Mouse (Mus musculus) forebrain, embryonic 14.5 days (tissue): Measurements from ENCODE around the gene Rev1. TPM values are rescaled to one million over a fixed set of nuclear protein-coding genes. Genes with fewer than 3 reads are reported as not detected.
"Not testable (repeated sequence)": the region's sequence is repeated elsewhere in the genome, so short reads cannot be mapped to it uniquely, and the experiment has no call there.

Experiments used
- ATAC-seq: fragments of 200-750 bp; cut with Nextera tagmentation; 2 replicates; pipeline ENCODE4 v1.8.0; 2017; ENCODE audit warnings: mild to moderate bottlenecking, moderate library complexity
- DNase-seq: peaks from one replicate; pipeline ENCODE4 v3.0.0-alpha.2; 2015; ENCODE audit warnings: low spot score
- H3K27ac ChIP-seq: fragments of 300-500 bp; sonication (generic); 2 replicates; pipeline ENCODE4 v1.5.1; 2014; ENCODE audit warnings: low read depth, mild to moderate bottlenecking, control low read depth, low read length, moderate library complexity
- H3K27me3 ChIP-seq: fragments of 300-500 bp; sonication (generic); replicated peaks from 2 replicates; pipeline ENCODE4 v1.6.1; 2014; ENCODE audit warnings: low read length, control low read depth, mixed read lengths; ENCODE audit not compliant: control insufficient read depth, insufficient read depth
- H3K36me3 ChIP-seq: fragments of 300-500 bp; sonication (generic); 2 replicates; pipeline ENCODE4 v1.6.1; 2014; ENCODE audit warnings: low read length, control low read depth; ENCODE audit not compliant: control insufficient read depth, insufficient read depth
- H3K4me1 ChIP-seq: fragments of 300-500 bp; sonication (generic); 2 replicates; pipeline ENCODE4 v1.6.1; 2014; ENCODE audit warnings: antibody characterized with exemption, low read length, control low read depth; ENCODE audit not compliant: control insufficient read depth, insufficient read depth
- H3K4me2 ChIP-seq: fragments of 300-500 bp; sonication (generic); 2 replicates; pipeline ENCODE4 v1.6.1; 2014; ENCODE audit warnings: mild to moderate bottlenecking, control low read depth, low read length
- H3K4me3 ChIP-seq: fragments of 300-500 bp; sonication (generic); 2 replicates; pipeline ENCODE4 v1.5.1; 2014; ENCODE audit warnings: low read depth, low read length, control low read depth
- H3K9ac ChIP-seq: fragments of 300-500 bp; sonication (generic); 2 replicates; pipeline ENCODE4 v1.6.1; 2014; ENCODE audit warnings: mild to moderate bottlenecking, low read length, control low read depth, moderate library complexity
- H3K9me3 ChIP-seq: fragments of 300-500 bp; sonication (generic); replicated peaks from 2 replicates; pipeline ENCODE4 v1.6.1; 2016; ENCODE audit warnings: low read length, control low read depth, mixed read lengths; ENCODE audit not compliant: control insufficient read depth
- WGBS: fragments of 180-500 bp; shearing (Covaris S2); extraction: QIAGEN DNeasy Blood & Tissue Kit; methylation state at CpG from one replicate; pipeline ENCODE4 v1.1.7; 2014; 5-methylcytosine and 5-hydroxymethylcytosine counted together
- polyA plus RNA-seq: library from polyadenylated mRNA; unstranded; fragments of >200 nt; fragmentation: Nextera tagmentation; extraction: Ambion mirVana; gene quantifications from 2 replicates; pipeline ENCODE4 v1.2.1, GENCODE M21; 2014

Gene Rev1
- polyA plus RNA-seq, 1 experiment from 2014 or later, result 23.4 TPM

DNA sequence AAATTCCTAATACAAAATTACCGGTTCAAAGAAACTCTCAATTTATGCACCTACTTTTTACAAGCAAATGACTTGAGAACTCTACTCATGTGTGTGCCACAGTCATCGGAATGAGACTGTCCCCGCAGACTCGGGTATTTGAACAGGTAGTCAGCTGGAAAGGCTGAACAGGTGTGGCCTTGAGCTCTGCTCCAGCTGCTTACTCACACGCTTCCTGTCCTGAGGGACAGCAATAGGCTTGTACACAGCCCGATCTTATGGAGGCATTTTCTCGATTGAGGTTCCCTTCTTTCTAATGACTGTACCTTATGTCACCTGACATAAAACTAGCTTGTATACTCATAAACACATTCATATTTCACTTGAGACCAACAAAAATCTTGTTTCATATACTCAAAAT is 19.8 kb downstream of the Rev1 start:
- no peak overlapping the region for H3K4me2 ChIP-seq
- H3K4me3 ChIP-seq, result no peak overlapping the region
- H3K4me1 ChIP-seq, result no peaks in the 10 kb centered on the region
- H3K27ac ChIP-seq, result no peak overlapping the region
- 0 out of 2 replicates have a peak, but pooled peaks cover 6% of the 10 kb centered on the region for H3K36me3 ChIP-seq
- H3K9me3 ChIP-seq, result no peaks in the 10 kb centered on the region
- no peaks in the 10 kb centered on the region for H3K27me3 ChIP-seq
- no peak overlapping the region for H3K9ac ChIP-seq
- ATAC-seq (no peak), DNase-seq (no peak)
- 94% methylated on average over 7 of the region's 7 CpGs for WGBS

DNA sequence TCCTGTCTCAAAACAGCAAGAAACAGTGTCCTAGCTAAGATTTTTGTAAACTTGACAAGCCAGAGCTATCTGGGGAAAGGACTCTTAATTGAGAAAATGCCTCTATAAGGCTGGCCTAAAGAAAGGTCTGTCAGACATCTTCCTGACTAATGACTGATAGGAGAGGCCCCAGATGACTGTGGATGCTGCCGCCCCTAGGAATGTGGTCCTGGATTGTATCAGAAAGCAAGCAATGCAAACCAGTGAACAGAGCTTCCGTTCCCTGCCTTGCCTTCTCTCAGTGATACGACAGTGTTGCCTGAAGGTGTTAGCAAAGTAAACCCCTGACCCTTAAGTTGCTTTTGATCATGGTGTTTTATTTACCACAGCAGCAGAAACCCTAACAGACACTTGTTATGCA is 25.8 kb downstream of the Rev1 start:
- H3K4me2 ChIP-seq, result no peak overlapping the region
- DNase-seq (no peak), ATAC-seq (no peak)
- no peak overlapping the region for H3K9ac ChIP-seq
- no peaks in the 10 kb centered on the region for H3K9me3 ChIP-seq
- H3K4me3 ChIP-seq, result no peak overlapping the region
- H3K36me3 ChIP-seq, result 0 out of 2 replicates have a peak, but pooled peaks cover 14% of the 10 kb centered on the region
- H3K27ac ChIP-seq, result no peak overlapping the region
- 92% methylated on average over 3 of the region's 3 CpGs for WGBS
- H3K4me1 ChIP-seq, result no peaks in the 10 kb centered on the region
- H3K27me3 ChIP-seq, result no peaks in the 10 kb centered on the region

DNA sequence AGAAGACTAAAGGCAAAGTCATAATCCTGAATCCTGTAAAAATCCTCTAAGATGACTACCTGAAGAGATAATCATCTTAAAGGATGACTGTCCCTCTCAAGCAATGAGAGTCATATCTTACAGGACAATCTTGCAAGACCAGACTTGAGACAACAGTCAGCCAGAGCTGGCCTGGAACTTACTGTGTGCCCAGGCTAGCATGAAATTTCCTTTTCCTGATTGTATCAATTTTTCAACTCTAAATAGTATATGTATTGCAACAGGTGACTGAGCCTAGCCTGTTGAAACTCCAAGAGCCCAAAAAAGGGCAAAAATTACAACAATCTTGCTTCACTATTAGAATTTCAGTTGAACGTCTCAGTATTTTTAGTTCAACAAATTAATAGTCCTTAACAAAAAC is 26.4 kb downstream of the Rev1 start:
- DNase-seq (no peak), ATAC-seq (no peak)
- WGBS, result 89% methylated on average over 1 of the region's 1 CpGs
- no peak overlapping the region for H3K9ac ChIP-seq
- no peak overlapping the region for H3K4me2 ChIP-seq
- no peaks in the 10 kb centered on the region for H3K4me1 ChIP-seq
- no peaks in the 10 kb centered on the region for H3K27me3 ChIP-seq
- no peak overlapping the region for H3K27ac ChIP-seq
- H3K36me3 ChIP-seq, result peaks cover 18% of the 10 kb centered on the region; the same call in 1 of the 2 replicates
- no peak overlapping the region for H3K4me3 ChIP-seq
- H3K9me3 ChIP-seq, result no peaks in the 10 kb centered on the region

DNA sequence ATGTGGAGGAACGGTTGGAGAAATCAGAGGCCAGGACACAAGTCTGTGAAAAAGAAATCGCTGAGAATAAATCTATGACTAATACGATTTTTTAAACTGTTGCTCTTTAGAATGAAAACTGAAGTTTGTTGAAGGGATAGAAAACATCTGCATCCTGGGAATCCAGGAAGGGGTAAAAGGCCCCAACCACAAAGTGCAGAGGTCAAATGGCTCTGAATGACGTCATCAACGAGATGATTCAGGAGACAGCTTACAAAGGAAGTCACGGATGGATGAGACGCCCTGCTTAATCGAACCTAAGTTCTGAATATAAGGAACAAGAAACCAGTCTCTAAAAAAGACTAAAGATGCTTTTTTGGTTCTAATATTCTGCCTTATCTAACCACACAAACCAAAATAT is 48.3 kb downstream of the Rev1 start:
- Histone ChIP-seq H3K4me1 (no peaks in the 10 kb centered on the region), H3K4me2 (no peak overlapping the region), H3K4me3 (no peak overlapping the region), H3K9me3 (no peaks in the 10 kb centered on the region), H3K9ac (no peak overlapping the region), H3K27ac (no peak overlapping the region), H3K36me3 (peaks cover 40% of the 10 kb centered on the region), H3K27me3 (no peaks in the 10 kb centered on the region)
- DNase-seq, result no peak
- ATAC-seq, result no peak
- WGBS, result 85% methylated on average over 8 of the region's 8 CpGs

DNA sequence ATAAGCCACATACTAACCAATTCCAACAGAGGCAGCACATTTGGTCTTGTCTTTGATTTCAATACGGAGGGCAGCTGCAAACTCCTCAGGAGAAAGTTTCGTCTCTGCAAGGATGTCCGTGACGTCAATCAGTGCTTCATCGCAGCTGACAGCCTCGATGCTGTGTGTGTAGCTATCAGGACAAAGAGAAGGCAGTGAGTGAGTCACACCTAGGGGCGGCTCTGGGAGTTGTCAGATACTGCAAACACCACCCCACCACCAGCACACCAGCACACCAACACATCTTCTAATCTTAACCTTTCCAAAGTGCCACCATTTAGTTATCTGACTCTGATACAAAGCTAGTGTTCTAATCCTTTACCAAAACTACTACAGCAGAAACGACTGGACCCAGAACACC is 58.3 kb downstream of the Rev1 start:
- Histone ChIP-seq H3K9me3 (no peaks in the 10 kb centered on the region), H3K4me2 (no peak overlapping the region), H3K9ac (no peak overlapping the region), H3K27me3 (no peaks in the 10 kb centered on the region), H3K4me1 (no peaks in the 10 kb centered on the region), H3K27ac (no peak overlapping the region), H3K36me3 (peaks cover 70% of the 10 kb centered on the region), H3K4me3 (no peak overlapping the region)
- DNase-seq (no peak), ATAC-seq (no peak)
- 84% methylated on average over 8 of the region's 8 CpGs for WGBS

DNA sequence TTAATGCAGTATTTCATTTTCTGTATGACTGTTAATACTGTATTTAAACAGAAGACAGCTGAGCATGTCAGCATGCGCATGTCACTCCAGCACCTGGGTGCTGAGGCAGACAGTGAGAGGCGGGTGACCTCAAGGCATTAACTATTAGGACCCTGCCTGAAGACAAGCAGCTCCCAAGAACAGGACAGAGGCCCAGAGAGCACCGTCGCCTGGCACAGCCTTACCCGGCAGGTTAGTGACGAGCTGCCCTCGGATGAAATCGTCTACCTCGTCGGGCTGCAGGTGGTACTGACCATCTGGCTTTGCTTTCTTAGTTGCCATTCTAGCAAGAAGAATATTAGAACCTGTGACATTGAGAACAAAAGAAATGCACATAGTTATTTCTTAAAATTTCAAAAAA is 62.3 kb downstream of the Rev1 start:
- Histone ChIP-seq H3K36me3 (peaks cover 73% of the 10 kb centered on the region), H3K27me3 (no peaks in the 10 kb centered on the region), H3K4me2 (no peak overlapping the region), H3K4me1 (no peaks in the 10 kb centered on the region), H3K4me3 (no peak overlapping the region), H3K9ac (no peak overlapping the region), H3K27ac (no peak overlapping the region), H3K9me3 (no peaks in the 10 kb centered on the region)
- DNase-seq, result no peak
- WGBS, result 96% methylated on average over 10 of the region's 10 CpGs
- ATAC-seq, result no peak

DNA sequence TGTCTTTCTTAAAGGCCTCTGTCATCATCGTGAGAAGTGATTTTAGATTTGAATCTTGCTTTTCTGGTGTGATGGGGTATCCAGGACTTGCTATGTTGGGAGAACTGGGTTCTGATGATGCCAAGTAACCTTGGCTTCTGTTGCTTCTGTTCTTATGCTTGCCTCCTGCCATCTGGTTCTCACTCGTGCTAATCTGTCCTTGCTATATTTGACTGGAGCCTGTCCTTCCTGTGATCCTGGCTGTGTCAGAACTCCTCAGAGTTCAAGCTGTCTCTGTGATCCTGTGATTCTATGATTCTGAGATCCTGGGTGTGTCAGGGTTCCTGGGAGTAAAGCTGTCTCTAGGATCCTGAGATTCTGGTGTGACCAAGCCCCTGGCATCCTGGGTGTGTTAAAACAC is 67.4 kb downstream of the Rev1 start:
- not testable (repeated sequence) for H3K27me3 ChIP-seq, ATAC-seq, H3K4me2 ChIP-seq, H3K27ac ChIP-seq, H3K4me3 ChIP-seq, H3K4me1 ChIP-seq, H3K9ac ChIP-seq, DNase-seq, H3K9me3 ChIP-seq
- WGBS, result 91% methylated on average over 2 of the region's 2 CpGs
- peaks cover 67% of the 10 kb centered on the region for H3K36me3 ChIP-seq

DNA sequence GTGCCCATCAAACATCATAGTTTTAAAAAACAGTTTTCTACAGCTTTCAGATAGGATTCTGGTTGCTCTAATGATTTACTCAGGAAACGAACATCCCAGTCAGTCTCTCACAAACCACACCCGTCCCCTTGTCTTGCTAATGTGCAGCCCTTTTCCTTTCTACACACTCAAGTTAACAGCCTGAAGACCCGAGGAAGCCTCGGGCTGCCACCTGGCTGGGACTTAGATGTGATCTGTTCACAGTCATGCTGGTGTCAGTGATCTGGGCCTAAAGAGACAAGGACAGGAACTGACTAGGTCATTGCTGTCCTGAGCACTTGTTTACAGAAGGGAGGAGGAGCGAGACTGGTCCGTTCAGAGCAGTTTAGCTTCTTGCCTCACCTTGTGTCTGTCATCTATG is 71.2 kb downstream of the Rev1 start:
- ATAC-seq, result no peak
- H3K9ac ChIP-seq, result no peak overlapping the region
- DNase-seq, result no peak
- no peaks in the 10 kb centered on the region for H3K4me1 ChIP-seq
- WGBS, result 87% methylated on average over 6 of the region's 6 CpGs
- no peak overlapping the region for H3K4me3 ChIP-seq
- H3K9me3 ChIP-seq, result no peaks in the 10 kb centered on the region
- peaks cover 73% of the 10 kb centered on the region for H3K36me3 ChIP-seq
- H3K27ac ChIP-seq, result no peak overlapping the region
- H3K27me3 ChIP-seq, result no peaks in the 10 kb centered on the region
- H3K4me2 ChIP-seq, result no peak overlapping the region

DNA sequence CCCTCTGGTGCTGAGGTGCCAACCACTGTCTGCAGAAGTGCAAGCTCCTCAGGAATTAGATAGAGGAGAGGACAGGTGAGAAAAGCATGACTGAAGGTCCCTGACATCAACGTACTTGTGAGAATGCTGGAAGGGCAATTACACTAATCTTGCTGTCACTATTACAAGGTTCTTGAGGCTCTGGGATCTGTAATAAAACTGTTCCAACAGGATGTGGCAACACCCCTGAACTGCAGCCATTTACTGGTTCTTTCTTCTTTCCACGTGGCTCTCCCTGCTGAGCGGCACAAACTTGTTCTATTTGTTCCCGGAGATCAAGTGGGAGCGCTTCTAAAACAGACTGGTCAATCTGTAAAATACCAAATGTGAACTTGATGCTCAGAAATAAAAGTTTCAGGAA is 74.4 kb downstream of the Rev1 start:
- Histone ChIP-seq H3K36me3 (peaks cover 93% of the 10 kb centered on the region), H3K27me3 (no peaks in the 10 kb centered on the region), H3K9ac (no peak overlapping the region), H3K27ac (no peak overlapping the region), H3K4me2 (no peak overlapping the region), H3K4me1 (no peaks in the 10 kb centered on the region), H3K4me3 (no peak overlapping the region), H3K9me3 (no peaks in the 10 kb centered on the region)
- 87% methylated on average over 5 of the region's 5 CpGs for WGBS
- DNase-seq (no peak), ATAC-seq (no peak)
